Mouse (Mus musculus) forebrain, embryonic 16.5 days (tissue): ENCODE data around the gene Zbtb49. TPM values are rescaled to one million over a fixed set of nuclear protein-coding genes. Genes with fewer than 3 reads are reported as not detected.

Source experiments
- ATAC-seq: fragments of 200-750 bp; cut with Nextera tagmentation; 2 replicates; pipeline ENCODE4 v1.8.0; 2017; ENCODE audit warnings: mild to moderate bottlenecking, moderate library complexity
- H3K27ac ChIP-seq: fragments of 300-500 bp; sonication (generic); 2 replicates; pipeline ENCODE4 v1.5.1; 2014; ENCODE audit warnings: low read length, control low read depth
- H3K27me3 ChIP-seq: fragments of 300-500 bp; sonication (generic); replicated peaks from 2 replicates; pipeline ENCODE4 v1.6.1; 2014; ENCODE audit warnings: low read length; ENCODE audit not compliant: control insufficient read depth, insufficient read depth
- H3K36me3 ChIP-seq: fragments of 300-500 bp; sonication (generic); 2 replicates; pipeline ENCODE4 v1.6.1; 2014; ENCODE audit not compliant: control insufficient read depth, insufficient read depth
- H3K4me1 ChIP-seq: fragments of 300-500 bp; sonication (generic); replicated peaks from 2 replicates; pipeline ENCODE4 v1.6.1; 2014; ENCODE audit warnings: low read length; ENCODE audit not compliant: control insufficient read depth, insufficient read depth
- H3K4me2 ChIP-seq: fragments of 300-500 bp; sonication (generic); 2 replicates; pipeline ENCODE4 v1.6.1; 2014; ENCODE audit warnings: mild to moderate bottlenecking, low read length, control low read depth
- H3K4me3 ChIP-seq: fragments of 300-500 bp; sonication (generic); replicated peaks from 2 replicates; pipeline ENCODE4 v1.5.1; 2014; ENCODE audit warnings: mild to moderate bottlenecking, low read length, control low read depth
- H3K9ac ChIP-seq: fragments of 300-500 bp; sonication (generic); replicated peaks from 2 replicates; pipeline ENCODE4 v1.6.1; 2014; ENCODE audit warnings: low read depth, low read length, control low read depth
- H3K9me3 ChIP-seq: fragments of 300-500 bp; sonication (generic); 2 replicates; pipeline ENCODE4 v1.6.1; 2016; ENCODE audit warnings: low read length; ENCODE audit not compliant: control insufficient read depth
- WGBS: fragments of 180-500 bp; shearing (Covaris S2); extraction: QIAGEN DNeasy Blood & Tissue Kit; methylation state at CpG from one replicate; pipeline ENCODE4 v1.1.7; 2014; 5-methylcytosine and 5-hydroxymethylcytosine counted together
- polyA plus RNA-seq: library from polyadenylated mRNA; unstranded; fragments of >200 nt; fragmentation: Nextera tagmentation; extraction: Ambion mirVana; gene quantifications from 2 replicates; pipeline ENCODE4 v1.2.1, GENCODE M21; 2015

Gene Zbtb49
- polyA plus RNA-seq, 1 experiment from 2014 or later = 26.9 TPM

- Histone ChIP-seq H3K4me1 (no peaks in the 10 kb centered on the region), H3K9ac (no peak overlapping the region), H3K4me3 (no peak overlapping the region), H3K4me2 (no peak overlapping the region), H3K9me3 (no peaks in the 10 kb centered on the region), H3K27me3 (no peaks in the 10 kb centered on the region), H3K36me3 (peaks cover 5% of the 10 kb centered on the region), H3K27ac (no peak overlapping the region)
- ATAC-seq = no peak
- WGBS = 95% methylated on average over 2 of the region's 2 CpGs
Observed at GRCm38 (mm10) chr5:38199686-38200085, 20.6 kb downstream of the Zbtb49 start.

DNA sequence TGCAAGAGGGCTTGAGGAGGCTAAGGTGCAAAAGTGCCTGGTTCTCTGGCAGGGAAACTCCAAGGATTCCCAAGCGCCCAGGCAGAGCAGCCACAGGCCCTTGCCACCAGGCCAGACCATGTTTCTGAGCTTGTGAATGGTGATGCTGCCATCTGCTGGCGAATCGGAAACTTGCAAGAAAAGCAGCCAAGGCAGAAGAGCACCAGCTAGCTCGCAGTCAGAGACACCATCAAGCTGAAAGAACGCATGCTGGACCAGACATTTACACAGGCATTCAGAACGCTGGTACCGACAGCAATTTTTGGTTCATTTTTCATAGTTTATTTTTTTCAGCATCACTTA is 22.8 kb downstream of the Zbtb49 start:
- Histone ChIP-seq H3K9me3 (no peaks in the 10 kb centered on the region), H3K27me3 (no peaks in the 10 kb centered on the region), H3K4me1 (no peaks in the 10 kb centered on the region), H3K27ac (no peak overlapping the region), H3K36me3 (0 out of 2 replicates have a peak, but pooled peaks cover 3% of the 10 kb centered on the region), H3K4me2 (no peak overlapping the region), H3K4me3 (no peak overlapping the region), H3K9ac (no peak overlapping the region)
- WGBS = 14% methylated on average over 7 of the region's 7 CpGs
- ATAC-seq = peak; percentile 73

- no peaks in the 10 kb centered on the region for H3K9me3 ChIP-seq
- no peak overlapping the region for H3K27ac ChIP-seq
- 79% methylated on average over 5 of the region's 5 CpGs for WGBS
- 0 out of 2 replicates have a peak, but pooled peaks cover 3% of the 10 kb centered on the region for H3K36me3 ChIP-seq
- H3K9ac ChIP-seq = no peak overlapping the region
- no peak overlapping the region for H3K4me3 ChIP-seq
- H3K4me2 ChIP-seq = no peak overlapping the region
- ATAC-seq = peak; percentile 21; the same call in 1 of the 2 replicates
- H3K27me3 ChIP-seq = no peaks in the 10 kb centered on the region
- H3K4me1 ChIP-seq = no peaks in the 10 kb centered on the region
Observed at GRCm38 (mm10) chr5:38196821-38197481, 23.3 kb downstream of the Zbtb49 start.

DNA sequence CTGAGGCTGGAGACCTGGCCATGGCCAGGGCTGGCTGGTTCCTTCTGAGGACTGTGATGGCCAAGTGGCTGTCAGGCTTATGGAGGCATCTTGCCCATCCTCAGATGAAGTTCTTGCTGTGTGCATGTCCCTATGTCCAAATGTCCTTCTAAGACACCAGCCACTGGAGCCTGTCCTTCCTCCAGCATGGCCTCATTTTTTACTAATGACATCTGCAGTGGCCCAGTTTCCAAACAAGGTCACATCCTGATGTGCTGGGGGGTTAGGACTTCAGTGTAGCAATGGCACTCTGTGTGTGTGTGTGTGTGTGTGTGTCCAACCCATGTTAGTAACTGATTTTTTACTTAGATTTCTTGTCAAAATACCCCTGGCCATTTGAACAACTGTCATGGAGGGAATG is 24.3 kb downstream of the Zbtb49 start:
- H3K4me2 ChIP-seq = no peak overlapping the region
- no peak for ATAC-seq
- H3K4me3 ChIP-seq = no peak overlapping the region
- H3K9me3 ChIP-seq = no peaks in the 10 kb centered on the region
- H3K27me3 ChIP-seq = no peaks in the 10 kb centered on the region
- no peak overlapping the region for H3K9ac ChIP-seq
- 0 out of 2 replicates have a peak, but pooled peaks cover 3% of the 10 kb centered on the region for H3K36me3 ChIP-seq
- H3K27ac ChIP-seq = no peak overlapping the region
- no peaks in the 10 kb centered on the region for H3K4me1 ChIP-seq

DNA sequence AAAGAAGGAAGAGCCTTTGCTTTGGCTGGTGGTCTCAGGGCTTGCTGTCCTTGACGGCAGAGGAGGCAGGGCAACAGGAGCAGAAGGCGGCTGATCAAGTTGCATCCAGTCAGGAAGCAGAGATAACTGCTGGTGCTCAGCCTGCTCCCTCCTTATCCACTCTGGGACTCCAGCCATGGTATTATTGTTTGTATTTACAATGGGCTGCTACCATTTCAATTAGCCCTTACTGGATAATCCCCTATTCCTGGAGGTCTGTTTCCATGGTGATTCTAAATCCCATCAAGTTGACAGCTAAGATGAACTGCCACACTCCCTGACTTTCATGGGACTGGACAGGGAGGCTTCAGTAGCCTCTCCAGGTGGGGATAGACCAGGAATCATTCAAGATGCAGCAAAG is 25.3 kb downstream of the Zbtb49 start:
- WGBS = 5% methylated on average over 2 of the region's 2 CpGs
- Histone ChIP-seq H3K9me3 (no peaks in the 10 kb centered on the region), H3K9ac (no peak overlapping the region), H3K4me3 (no peak overlapping the region), H3K36me3 (0 out of 2 replicates have a peak, but pooled peaks cover 3% of the 10 kb centered on the region), H3K27me3 (no peaks in the 10 kb centered on the region), H3K27ac (no peak overlapping the region), H3K4me2 (no peak overlapping the region), H3K4me1 (no peaks in the 10 kb centered on the region)
- no peak for ATAC-seq

DNA sequence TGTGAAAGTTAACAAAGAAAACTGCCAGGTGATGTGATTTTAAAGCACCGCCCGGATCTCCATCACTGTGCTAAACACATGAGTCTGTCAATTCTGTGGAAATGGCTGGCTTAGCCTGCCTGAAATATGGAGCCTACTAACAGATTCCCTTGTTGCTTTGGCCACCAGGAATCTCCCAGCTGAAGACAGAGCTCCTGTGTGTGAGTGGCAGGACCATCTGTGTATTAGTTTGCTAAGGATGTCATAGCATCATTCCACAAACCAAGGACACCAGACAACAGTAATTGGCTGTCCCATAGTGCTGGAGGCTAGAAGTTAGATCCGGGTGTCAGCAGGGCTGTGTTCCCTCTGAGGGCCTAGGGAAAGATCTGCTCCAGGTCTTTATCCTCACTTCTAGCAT is 29.4 kb downstream of the Zbtb49 start:
- Histone ChIP-seq H3K36me3 (no peaks in the 10 kb centered on the region), H3K9ac (no peak overlapping the region), H3K4me3 (no peak overlapping the region), H3K27ac (no peak overlapping the region), H3K4me2 (no peak overlapping the region), H3K27me3 (no peaks in the 10 kb centered on the region), H3K9me3 (no peaks in the 10 kb centered on the region), H3K4me1 (no peaks in the 10 kb centered on the region)
- WGBS = 93% methylated on average over 3 of the region's 3 CpGs
- no peak for ATAC-seq

DNA sequence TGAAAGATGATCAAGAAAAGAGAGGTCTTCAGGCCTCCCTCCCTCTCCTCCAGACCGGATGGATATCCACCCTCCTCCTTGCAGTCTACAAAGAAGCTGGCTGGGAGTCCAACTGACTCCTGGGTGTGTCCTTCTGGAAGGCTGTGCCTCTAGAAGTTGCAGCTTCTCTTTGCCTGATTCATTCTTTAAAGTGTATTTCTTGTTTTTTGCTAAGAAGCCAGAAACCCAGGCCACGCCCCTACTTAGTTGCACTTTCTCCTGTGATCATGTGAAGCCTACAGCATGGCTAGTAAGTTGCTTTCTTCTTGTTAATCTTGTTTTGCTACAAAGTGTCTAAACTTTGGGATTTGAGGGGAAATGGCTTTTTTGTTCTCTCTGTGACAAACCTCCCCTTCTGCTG is 33.3 kb downstream of the Zbtb49 start:
- H3K27ac ChIP-seq = no peak overlapping the region
- no peaks in the 10 kb centered on the region for H3K9me3 ChIP-seq
- H3K4me1 ChIP-seq = no peaks in the 10 kb centered on the region
- H3K27me3 ChIP-seq = no peaks in the 10 kb centered on the region
- no peak overlapping the region for H3K4me2 ChIP-seq
- no peak overlapping the region for H3K9ac ChIP-seq
- no peak for ATAC-seq
- no peak overlapping the region for H3K4me3 ChIP-seq
- no peaks in the 10 kb centered on the region for H3K36me3 ChIP-seq
- WGBS = 92% methylated on average over 2 of the region's 2 CpGs

- no peaks in the 10 kb centered on the region for H3K9me3 ChIP-seq
- no peak overlapping the region for H3K4me2 ChIP-seq
- H3K36me3 ChIP-seq = no peaks in the 10 kb centered on the region
- no peak overlapping the region for H3K9ac ChIP-seq
- WGBS = 88% methylated on average over 6 of the region's 6 CpGs
- no peak overlapping the region for H3K4me3 ChIP-seq
- no peak for ATAC-seq
- H3K27ac ChIP-seq = no peak overlapping the region
- H3K27me3 ChIP-seq = no peaks in the 10 kb centered on the region
- H3K4me1 ChIP-seq = no peaks in the 10 kb centered on the region
Observed at GRCm38 (mm10) chr5:38184688-38185285, 35.5 kb downstream of the Zbtb49 start.

- H3K4me2 ChIP-seq = no peak overlapping the region
- H3K4me1 ChIP-seq = no peaks in the 10 kb centered on the region
- 81% methylated on average over 16 of the region's 16 CpGs for WGBS
- no peak overlapping the region for H3K4me3 ChIP-seq
- no peaks in the 10 kb centered on the region for H3K27me3 ChIP-seq
- ATAC-seq = no peak
- H3K36me3 ChIP-seq = no peaks in the 10 kb centered on the region
- H3K27ac ChIP-seq = no peak overlapping the region
- 0 out of 2 replicates have a peak, but pooled peaks cover 4% of the 10 kb centered on the region for H3K9me3 ChIP-seq
- no peak overlapping the region for H3K9ac ChIP-seq
Observed at GRCm38 (mm10) chr5:38174256-38174912, 45.9 kb downstream of the Zbtb49 start.
